Mouse (Mus musculus) thymus, postnatal 0 days (tissue): Measurements from ENCODE around the gene Acad11. TPM values are rescaled to one million over a fixed set of nuclear protein-coding genes. Genes with fewer than 3 reads are reported as not detected.

Experiments used
- DNase-seq: peaks from one replicate; pipeline ENCODE4 v3.0.0-alpha.2; 2015; ENCODE audit warnings: low spot score
- polyA plus RNA-seq: library from polyadenylated mRNA; unstranded; fragments of >200 nt; fragmentation: Nextera tagmentation; extraction: Ambion mirVana; gene quantifications from 2 replicates; pipeline ENCODE4 v1.2.1, GENCODE M21; 2015

Gene Acad11
- polyA plus RNA-seq, 1 experiment from 2014 or later, result 13.8 TPM

GRCm38 (mm10) chr9:104144314-104144996 is 81.3 kb downstream of the Acad11 start:
- no peak for DNase-seq

GRCm38 (mm10) chr9:104146683-104147082 is 83.5 kb downstream of the Acad11 start:
- no peak for DNase-seq

- DNase-seq, result no peak
Measured at GRCm38 (mm10) chr9:104148969-104149368, 85.8 kb downstream of the Acad11 start.

GRCm38 (mm10) chr9:104152121-104152520 is 88.9 kb downstream of the Acad11 start:
- DNase-seq, result no peak

- DNase-seq, result no peak
Measured at GRCm38 (mm10) chr9:104155100-104155715, 92.0 kb downstream of the Acad11 start.

GRCm38 (mm10) chr9:104156506-104156905 is 93.3 kb downstream of the Acad11 start:
- no peak for DNase-seq

- DNase-seq, result no peak
Measured at GRCm38 (mm10) chr9:104157291-104157690, 94.1 kb downstream of the Acad11 start.

GRCm38 (mm10) chr9:104161117-104161516 is 97.9 kb downstream of the Acad11 start:
- no peak for DNase-seq

GRCm38 (mm10) chr9:104164194-104164593 is 101.0 kb downstream of the Acad11 start:
- no peak for DNase-seq

GRCm38 (mm10) chr9:104165926-104166325 is 102.7 kb downstream of the Acad11 start:
- no peak for DNase-seq

- no peak for DNase-seq
Measured at GRCm38 (mm10) chr9:104169986-104170385, 106.8 kb downstream of the Acad11 start.

- DNase-seq, result no peak
Measured at GRCm38 (mm10) chr9:104171651-104172050, 108.5 kb downstream of the Acad11 start.

GRCm38 (mm10) chr9:104172342-104172741 is 109.2 kb downstream of the Acad11 start:
- DNase-seq, result no peak

Other genes starting within 250 kb of the Acad11 start
- 1.2 and 1.4 TPM in 2 replicates for gene Nphp3, start 60.8 kb upstream of the Acad11 start, polyA plus RNA-seq
- gene Gm28305, start 22.7 kb upstream of the Acad11 start, polyA plus RNA-seq, result not detected in 2 replicates
- gene Uba5, start 243 bp upstream of the Acad11 start, polyA plus RNA-seq, result 34.8 and 37.0 TPM in 2 replicates
- 26.5 and 29.8 TPM in 2 replicates for gene Ackr4, start 63.6 kb downstream of the Acad11 start, polyA plus RNA-seq
- gene Dnajc13, start 199.6 kb downstream of the Acad11 start, polyA plus RNA-seq, result 37.9 and 39.7 TPM in 2 replicates